Mouse (Mus musculus) G1E (cell line): ENCODE measurements at regions not wholly inside any gene's neighbourhood (a gene's known extent, or its start where the extent isn't known, plus 50 kb on each side); places are given as distances from the start of the nearest gene placed in this dataset.

Source experiments
- ATAC-seq: 2 replicates; pipeline ENCODE4 v1.8.0; 2016; ENCODE audit warnings: mild to moderate bottlenecking; ENCODE audit not compliant: insufficient number of reproducible peaks, poor library complexity, low FRiP score, severe bottlenecking; ENCODE audit errors: extremely low read depth
- DNase-seq: peaks from one replicate; pipeline ENCODE4 v3.0.0; 2012; ENCODE audit warnings: low spot score
- H3K27me3 ChIP-seq: 2 replicates; pipeline ENCODE4 v1.6.1; 2012; ENCODE audit warnings: mild to moderate bottlenecking, low read length, inconsistent platforms; ENCODE audit not compliant: insufficient read depth
- H3K36me3 ChIP-seq: replicated peaks from 2 replicates; pipeline ENCODE3; 2012; ENCODE audit warnings: mild to moderate bottlenecking, inconsistent platforms
- H3K4me1 ChIP-seq: 2 replicates; pipeline ENCODE4 v1.6.1; 2012; ENCODE audit warnings: low read depth, low read length, inconsistent platforms, mixed read lengths; ENCODE audit not compliant: insufficient read depth
- H3K4me3 ChIP-seq: 2 replicates; pipeline ENCODE4 v1.5.1; 2012; ENCODE audit warnings: low read depth, mild to moderate bottlenecking, inconsistent platforms, low read length, moderate library complexity, mixed read lengths
- H3K9me3 ChIP-seq: replicated peaks from 2 replicates; pipeline ENCODE4 v1.6.1; 2012; ENCODE audit warnings: inconsistent platforms
- CTCF ChIP-seq: IDR thresholded peaks from 2 replicates; pipeline ENCODE4 v1.5.1; 2012; ENCODE audit warnings: low read depth, low read length, inconsistent platforms, mixed read lengths
- GATA1 ChIP-seq: IDR thresholded peaks from 2 replicates; pipeline ENCODE4 v1.6.1; 2012; ENCODE audit warnings: borderline replicate concordance, low read length, inconsistent platforms, mixed read lengths
- GATA2 ChIP-seq: IDR thresholded peaks from 2 replicates; pipeline ENCODE4 v1.6.1; 2012; ENCODE audit warnings: low read depth, low read length, inconsistent platforms, borderline replicate concordance
- POLR2AphosphoS5 ChIP-seq: IDR thresholded peaks from 2 replicates; pipeline ENCODE4 v1.6.1; 2012; ENCODE audit warnings: low read depth, low read length, inconsistent platforms; ENCODE audit not compliant: insufficient replicate concordance
- TAL1 ChIP-seq: conservative IDR thresholded peaks from 2 replicates; pipeline ENCODE4 v1.6.1; 2012; ENCODE audit warnings: low read depth, low read length, inconsistent platforms, mixed read lengths

DNA sequence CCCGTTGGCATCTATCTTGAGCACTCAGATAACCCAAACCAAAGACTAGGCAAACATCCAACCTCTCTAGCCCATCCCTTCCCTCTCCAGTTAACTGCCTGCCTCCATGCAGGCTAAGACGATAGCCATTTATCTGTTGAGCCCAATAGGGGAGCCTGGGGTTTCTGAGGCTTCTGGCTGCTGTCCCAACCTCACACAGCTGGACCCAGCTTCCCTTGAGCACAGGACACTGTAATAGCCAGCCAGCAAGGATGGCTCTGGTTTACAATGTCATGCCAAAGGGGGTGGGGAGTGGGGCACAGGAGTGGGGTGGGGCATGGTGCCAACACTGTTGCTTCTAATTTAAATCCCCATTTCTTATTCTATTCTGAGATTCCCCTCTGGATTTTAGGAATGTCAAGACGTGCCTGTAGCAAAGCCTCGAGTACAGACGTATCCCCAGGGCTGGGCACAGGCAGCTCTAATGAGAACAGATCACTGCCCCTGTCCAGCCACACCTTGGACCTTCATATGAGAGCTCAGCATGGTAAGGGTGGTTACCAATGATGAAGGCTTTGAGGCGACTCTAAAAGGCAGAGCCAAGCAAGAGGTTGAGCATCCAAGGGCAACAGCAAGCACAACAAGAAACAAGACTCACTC, 152.0 kb downstream of the Auh start:
- DNase-seq (no peak), ATAC-seq (no peak)
- no peaks in the 10 kb centered on the region for H3K4me1 ChIP-seq
- H3K9me3 ChIP-seq, result peaks cover 65% of the 10 kb centered on the region
- H3K36me3 ChIP-seq, result no peaks in the 10 kb centered on the region
- TF ChIP-seq TAL1, result no peak
- no peak for TF ChIP-seq GATA2
- no peak for TF ChIP-seq GATA1
- TF ChIP-seq POLR2AphosphoS5, result no peak
- no peak for TF ChIP-seq CTCF
- no peaks in the 10 kb centered on the region for H3K27me3 ChIP-seq
- no peak overlapping the region for H3K4me3 ChIP-seq

GRCm38 (mm10) chr13:52778848-52779247, 150.6 kb downstream of the Auh start:
- Histone ChIP-seq H3K4me1 (no peaks in the 10 kb centered on the region), H3K27me3 (no peaks in the 10 kb centered on the region), H3K9me3 (peaks cover 65% of the 10 kb centered on the region), H3K36me3 (no peaks in the 10 kb centered on the region), H3K4me3 (no peak overlapping the region)
- DNase-seq (no peak), ATAC-seq (no peak)
- TF ChIP-seq TAL1 (no peak), GATA1 (no peak), CTCF (no peak), POLR2AphosphoS5 (no peak), GATA2 (no peak)
